Mouse (Mus musculus): ENCODE data around the gene Zpld1. TPM values are rescaled to one million over a fixed set of nuclear protein-coding genes. Genes with fewer than 3 reads are reported as not detected.

The Zpld1 gene
- not detected in 2 replicates for polyA plus RNA-seq (2011; ENCODE audit: insufficient read length, low read depth, missing spikeins)

GRCm38 (mm10) chr16:55297886-55298285, at the start of gene Zpld1:
Gene Zpld1, minus strand, starts transcription at chr16:55297986.
- Histone ChIP-seq H3K4me1 (ENCODE audit: control insufficient read depth, insufficient read depth, low read length) (no peaks in the 10 kb centered on the region), H3K27ac (ENCODE audit: insufficient read depth, low read length) (no peak within 1 kb of the TSS; the same call in 1 of the 2 replicates), H3K4me3 (ENCODE audit: insufficient read depth, low read length) (no peak within 1 kb of the TSS)
- TF ChIP-seq POLR2A (IDR thresholded peaks at IDR 0.05; ENCODE audit: low read depth, low read length) = no peak
- TF ChIP-seq CTCF (IDR thresholded peaks at IDR 0.05; ENCODE audit: borderline replicate concordance, insufficient read depth, low read length) = no peak

GRCm38 (mm10) chr16:55345644-55346043, 47.9 kb upstream of the Zpld1 start:
- H3K27ac ChIP-seq (ENCODE audit: insufficient read depth, low read length) = no peak overlapping the region
- no peak overlapping the region for H3K4me3 ChIP-seq (ENCODE audit: insufficient read depth, low read length)
- TF ChIP-seq POLR2A (IDR thresholded peaks at IDR 0.05; ENCODE audit: low read depth, low read length) (no peak), CTCF (IDR thresholded peaks at IDR 0.05; ENCODE audit: borderline replicate concordance, insufficient read depth, low read length) (no peak)
- no peaks in the 10 kb centered on the region for H3K4me1 ChIP-seq (ENCODE audit: control insufficient read depth, insufficient read depth, low read length)

- H3K4me3 ChIP-seq (ENCODE audit: insufficient read depth, low read length) = no peak overlapping the region
- H3K4me1 ChIP-seq (ENCODE audit: control insufficient read depth, insufficient read depth, low read length) = no peaks in the 10 kb centered on the region
- H3K27ac ChIP-seq (ENCODE audit: insufficient read depth, low read length) = no peak overlapping the region
- TF ChIP-seq CTCF (IDR thresholded peaks at IDR 0.05; ENCODE audit: borderline replicate concordance, insufficient read depth, low read length) = no peak
- no peak for TF ChIP-seq POLR2A (IDR thresholded peaks at IDR 0.05; ENCODE audit: low read depth, low read length)
These were observed 24.0 kb upstream of the Zpld1 start for GRCm38 (mm10) chr16:55321542-55322514.

- TF ChIP-seq POLR2A (IDR thresholded peaks at IDR 0.05; ENCODE audit: low read depth, low read length) (no peak), CTCF (IDR thresholded peaks at IDR 0.05; ENCODE audit: borderline replicate concordance, insufficient read depth, low read length) (no peak)
- Histone ChIP-seq H3K4me3 (ENCODE audit: insufficient read depth, low read length) (no peak overlapping the region), H3K4me1 (ENCODE audit: control insufficient read depth, insufficient read depth, low read length) (no peaks in the 10 kb centered on the region), H3K27ac (ENCODE audit: insufficient read depth, low read length) (no peak overlapping the region)
These were observed 19.2 kb upstream of the Zpld1 start for GRCm38 (mm10) chr16:55316996-55317395.

GRCm38 (mm10) chr16:55312106-55312505, 14.3 kb upstream of the Zpld1 start:
- no peak overlapping the region for H3K27ac ChIP-seq (ENCODE audit: insufficient read depth, low read length)
- H3K4me3 ChIP-seq (ENCODE audit: insufficient read depth, low read length) = no peak overlapping the region
- no peak for TF ChIP-seq CTCF (IDR thresholded peaks at IDR 0.05; ENCODE audit: borderline replicate concordance, insufficient read depth, low read length)
- TF ChIP-seq POLR2A (IDR thresholded peaks at IDR 0.05; ENCODE audit: low read depth, low read length) = no peak
- H3K4me1 ChIP-seq (ENCODE audit: control insufficient read depth, insufficient read depth, low read length) = no peaks in the 10 kb centered on the region

GRCm38 (mm10) chr16:55282696-55283095, 15.1 kb downstream of the Zpld1 start:
- Histone ChIP-seq H3K4me1 (ENCODE audit: control insufficient read depth, insufficient read depth, low read length) (no peaks in the 10 kb centered on the region), H3K4me3 (ENCODE audit: insufficient read depth, low read length) (no peak overlapping the region), H3K27ac (ENCODE audit: insufficient read depth, low read length) (no peak overlapping the region)
- TF ChIP-seq POLR2A (IDR thresholded peaks at IDR 0.05; ENCODE audit: low read depth, low read length) (no peak), CTCF (IDR thresholded peaks at IDR 0.05; ENCODE audit: borderline replicate concordance, insufficient read depth, low read length) (no peak)

- no peaks in the 10 kb centered on the region for H3K4me1 ChIP-seq (ENCODE audit: control insufficient read depth, insufficient read depth, low read length)
- no peak overlapping the region for H3K4me3 ChIP-seq (ENCODE audit: insufficient read depth, low read length)
- TF ChIP-seq CTCF (IDR thresholded peaks at IDR 0.05; ENCODE audit: borderline replicate concordance, insufficient read depth, low read length) (no peak), POLR2A (IDR thresholded peaks at IDR 0.05; ENCODE audit: low read depth, low read length) (no peak)
- H3K27ac ChIP-seq (ENCODE audit: insufficient read depth, low read length) = no peak overlapping the region
These were observed 20.3 kb downstream of the Zpld1 start for GRCm38 (mm10) chr16:55277447-55277846.

GRCm38 (mm10) chr16:55265281-55265680, 32.5 kb downstream of the Zpld1 start:
- H3K27ac ChIP-seq (ENCODE audit: insufficient read depth, low read length) = no peak overlapping the region
- H3K4me3 ChIP-seq (ENCODE audit: insufficient read depth, low read length) = no peak overlapping the region
- no peak for TF ChIP-seq CTCF (IDR thresholded peaks at IDR 0.05; ENCODE audit: borderline replicate concordance, insufficient read depth, low read length)
- TF ChIP-seq POLR2A (IDR thresholded peaks at IDR 0.05; ENCODE audit: low read depth, low read length) = no peak
- peaks cover 2% of the 10 kb centered on the region; the same call in 1 of the 2 replicates for H3K4me1 ChIP-seq (ENCODE audit: control insufficient read depth, insufficient read depth, low read length)

- TF ChIP-seq CTCF (IDR thresholded peaks at IDR 0.05; ENCODE audit: borderline replicate concordance, insufficient read depth, low read length) (no peak), POLR2A (IDR thresholded peaks at IDR 0.05; ENCODE audit: low read depth, low read length) (no peak)
- Histone ChIP-seq H3K4me3 (ENCODE audit: insufficient read depth, low read length) (no peak overlapping the region), H3K4me1 (ENCODE audit: control insufficient read depth, insufficient read depth, low read length) (peaks cover 2% of the 10 kb centered on the region; the same call in 1 of the 2 replicates), H3K27ac (ENCODE audit: insufficient read depth, low read length) (no peak overlapping the region)
These were observed 36.8 kb downstream of the Zpld1 start for GRCm38 (mm10) chr16:55260862-55261574.
